Mouse (Mus musculus) MEL (cell line): Measurements from ENCODE around the gene Sorbs2. TPM values are rescaled to one million over a fixed set of nuclear protein-coding genes. Genes with fewer than 3 reads are reported as not detected.

Experiments used
- DNase-seq: peaks from one replicate; pipeline ENCODE4 v3.0.0; 2011; ENCODE audit warnings: low read depth, low spot score
- H3K27ac ChIP-seq: 2 replicates; pipeline ENCODE4 v1.5.1; 2012; ENCODE audit warnings: low read depth, mild to moderate bottlenecking, control low read depth, low read length, moderate library complexity; ENCODE audit not compliant: control insufficient read depth
- H3K27me3 ChIP-seq, 2 experiments: fragments of 150-350 bp in 1 of 2; sonication (generic) in 1 of 2; 2 replicates each; pipeline ENCODE4 v1.6.1; 2012; ENCODE audit warnings: low read length in 2 of 2, mild to moderate bottlenecking in 2 of 2, improper control_type of control experiment in 1 of 2, moderate library complexity in 1 of 2; ENCODE audit not compliant: insufficient read depth in 2 of 2, control insufficient read depth in 1 of 2
- H3K36me3 ChIP-seq, 2 experiments: 2 replicates each; pipeline ENCODE4 v1.6.1; 2012 to 2014; ENCODE audit warnings: low read length in 2 of 2, improper control_type of control experiment in 1 of 2, inconsistent platforms in 1 of 2, mild to moderate bottlenecking in 1 of 2; ENCODE audit not compliant: insufficient read depth in 2 of 2, control insufficient read depth in 1 of 2
- H3K4me1 ChIP-seq, 2 experiments: fragments of 150-350 bp in 1 of 2; sonication (generic) in 1 of 2; 2 replicates each; pipeline ENCODE4 v1.6.1; 2012; ENCODE audit warnings: low read length in 2 of 2, improper control_type of control experiment in 1 of 2, mild to moderate bottlenecking in 1 of 2; ENCODE audit not compliant: insufficient read depth in 2 of 2, control insufficient read depth in 1 of 2
- H3K4me3 ChIP-seq, 2 experiments: fragments of 150-350 bp in 1 of 2; sonication (generic) in 1 of 2; 2 replicates each; pipeline ENCODE4 v1.5.1; 2012; ENCODE audit warnings: low read depth in 2 of 2, low read length in 2 of 2, mild to moderate bottlenecking in 2 of 2, moderate library complexity in 2 of 2, control low read depth in 1 of 2, improper control_type of control experiment in 1 of 2; ENCODE audit not compliant: control insufficient read depth in 1 of 2, insufficient read depth in 1 of 2
- H3K79me2 ChIP-seq: 2 replicates; pipeline ENCODE4 v1.6.1; 2012; ENCODE audit warnings: mild to moderate bottlenecking, low read length, moderate library complexity; ENCODE audit not compliant: control insufficient read depth, poor library complexity, insufficient read depth
- H3K9ac ChIP-seq: 2 replicates; pipeline ENCODE4 v1.6.1; 2012; ENCODE audit warnings: low read depth, mild to moderate bottlenecking, control low read depth, low read length, moderate library complexity; ENCODE audit not compliant: control insufficient read depth, poor library complexity, severe bottlenecking
- H3K9me3 ChIP-seq: fragments of 150-350 bp; sonication (generic); replicated peaks from 2 replicates; pipeline ENCODE4 v1.6.1; 2012; ENCODE audit warnings: mild to moderate bottlenecking, low read length, improper control_type of control experiment, moderate library complexity; ENCODE audit not compliant: insufficient read depth
- CHD1 ChIP-seq: IDR thresholded peaks from 2 replicates; pipeline ENCODE4 v1.6.1; 2012; ENCODE audit warnings: low read depth, mild to moderate bottlenecking, inconsistent platforms, low read length, improper control_type of control experiment
- E2F4 ChIP-seq: IDR thresholded peaks from 2 replicates; pipeline ENCODE4 v1.6.1; 2011; ENCODE audit warnings: low read depth, low read length, improper control_type of control experiment, borderline replicate concordance
- ELF1 ChIP-seq: IDR thresholded peaks from 2 replicates; pipeline ENCODE4 v1.6.1; 2014; ENCODE audit warnings: low read depth, mild to moderate bottlenecking, inconsistent platforms, low read length, improper control_type of control experiment, moderate library complexity
- GABPA ChIP-seq: IDR thresholded peaks from 2 replicates; pipeline ENCODE4 v1.6.1; 2012; ENCODE audit warnings: low read depth, mild to moderate bottlenecking, inconsistent platforms, low read length, improper control_type of control experiment, moderate library complexity
- GATA1 ChIP-seq: IDR thresholded peaks from 2 replicates; pipeline ENCODE4 v1.6.1; 2011; ENCODE audit warnings: low read depth, low read length, improper control_type of control experiment
- HCFC1 ChIP-seq: IDR thresholded peaks from 2 replicates; pipeline ENCODE4 v1.6.1; 2012; ENCODE audit warnings: low read depth, mild to moderate bottlenecking, inconsistent platforms, low read length, improper control_type of control experiment, moderate library complexity
- JUND ChIP-seq: IDR thresholded peaks from 2 replicates; pipeline ENCODE4 v1.6.1; 2011; ENCODE audit warnings: low read depth, mild to moderate bottlenecking, improper control_type of control experiment, low read length
- MAZ ChIP-seq: IDR thresholded peaks from 2 replicates; pipeline ENCODE4 v1.6.1; 2012; ENCODE audit warnings: low read depth, mild to moderate bottlenecking, inconsistent platforms, low read length, improper control_type of control experiment
- MYC ChIP-seq: IDR thresholded peaks from 2 replicates; pipeline ENCODE4 v1.6.1; 2011; ENCODE audit warnings: low read depth, mild to moderate bottlenecking, low read length, improper control_type of control experiment, moderate library complexity
- NELFE ChIP-seq: IDR thresholded peaks from 2 replicates; pipeline ENCODE4 v1.6.1; 2011; ENCODE audit warnings: low read depth, low read length, improper control_type of control experiment
- NRF1 ChIP-seq: IDR thresholded peaks from 2 replicates; pipeline ENCODE4 v1.6.1; 2014; ENCODE audit warnings: low read depth, mild to moderate bottlenecking, inconsistent platforms, low read length, improper control_type of control experiment, moderate library complexity; ENCODE audit not compliant: poor library complexity, insufficient read depth, severe bottlenecking
- POLR2A ChIP-seq, 2 experiments: IDR thresholded peaks; 2 replicates each; pipeline ENCODE4 v1.6.1; 2011 to 2012; ENCODE audit warnings: low read length in 2 of 2, mild to moderate bottlenecking in 2 of 2, control low read depth in 1 of 2, improper control_type of control experiment in 1 of 2, low read depth in 1 of 2, moderate library complexity in 1 of 2; ENCODE audit not compliant: control insufficient read depth in 1 of 2, insufficient read depth in 1 of 2, poor library complexity in 1 of 2
- POLR2AphosphoS5 ChIP-seq: IDR thresholded peaks from 2 replicates; pipeline ENCODE4 v1.6.1; 2012; ENCODE audit warnings: low read depth, borderline replicate concordance, mild to moderate bottlenecking, inconsistent platforms, low read length, moderate library complexity, mixed read lengths
- RAD21 ChIP-seq: IDR thresholded peaks from 2 replicates; pipeline ENCODE4 v1.6.1; 2011; ENCODE audit warnings: mild to moderate bottlenecking, low read depth, low read length, improper control_type of control experiment
- TAL1 ChIP-seq: IDR thresholded peaks from 2 replicates; pipeline ENCODE4 v1.6.1; 2012; ENCODE audit warnings: mild to moderate bottlenecking, inconsistent platforms, low read length, moderate library complexity, mixed read lengths
- TCF12 ChIP-seq: IDR thresholded peaks from 2 replicates; pipeline ENCODE4 v1.6.1; 2014; ENCODE audit warnings: low read depth, mild to moderate bottlenecking, inconsistent platforms, low read length, improper control_type of control experiment, moderate library complexity
- UBTF ChIP-seq: IDR thresholded peaks from 2 replicates; pipeline ENCODE4 v1.6.1; 2012; ENCODE audit warnings: low read depth, mild to moderate bottlenecking, inconsistent platforms, low read length, improper control_type of control experiment, moderate library complexity, borderline replicate concordance; ENCODE audit not compliant: insufficient read depth
- USF2 ChIP-seq, 2 experiments: IDR thresholded peaks; 2 replicates each; pipeline ENCODE4 v1.6.1; 2011 to 2012; ENCODE audit warnings: improper control_type of control experiment in 2 of 2, low read length in 2 of 2, borderline replicate concordance in 1 of 2, inconsistent platforms in 1 of 2, low read depth in 1 of 2, mild to moderate bottlenecking in 1 of 2; ENCODE audit not compliant: insufficient read depth in 1 of 2
- ZC3H11A ChIP-seq: IDR thresholded peaks from 2 replicates; pipeline ENCODE4 v1.6.1; 2012; ENCODE audit warnings: low read depth, mild to moderate bottlenecking, inconsistent platforms, low read length, improper control_type of control experiment
- ZMIZ1 ChIP-seq: IDR thresholded peaks from 2 replicates; pipeline ENCODE4 v1.6.1; 2012; ENCODE audit warnings: low read depth, mild to moderate bottlenecking, inconsistent platforms, low read length, improper control_type of control experiment, moderate library complexity
- polyA plus RNA-seq, 2 experiments: library from polyadenylated mRNA; stranded (reverse) in 1 of 2; unstranded in 1 of 2; fragments of >175 nt in 1 of 2; fragments of >200 nt in 1 of 2; gene quantifications; 2 replicates each; pipeline versions ENCODE4 v1.2.1 to v1.2.4; 2012; ENCODE audit warnings: low replicate concordance in 2 of 2, low read depth in 1 of 2; ENCODE audit not compliant: insufficient read length in 2 of 2, insufficient read depth in 1 of 2, missing spikeins in 1 of 2
- total RNA-seq: library from RNA; depleted of rRNA; stranded (reverse); fragments of 300-350 nt; gene quantifications from 2 replicates; pipeline ENCODE4 v1.2.3, GENCODE M21; 2012

Gene Sorbs2
- total and polyA plus RNA-seq, 3 experiments, result not detected

DNA sequence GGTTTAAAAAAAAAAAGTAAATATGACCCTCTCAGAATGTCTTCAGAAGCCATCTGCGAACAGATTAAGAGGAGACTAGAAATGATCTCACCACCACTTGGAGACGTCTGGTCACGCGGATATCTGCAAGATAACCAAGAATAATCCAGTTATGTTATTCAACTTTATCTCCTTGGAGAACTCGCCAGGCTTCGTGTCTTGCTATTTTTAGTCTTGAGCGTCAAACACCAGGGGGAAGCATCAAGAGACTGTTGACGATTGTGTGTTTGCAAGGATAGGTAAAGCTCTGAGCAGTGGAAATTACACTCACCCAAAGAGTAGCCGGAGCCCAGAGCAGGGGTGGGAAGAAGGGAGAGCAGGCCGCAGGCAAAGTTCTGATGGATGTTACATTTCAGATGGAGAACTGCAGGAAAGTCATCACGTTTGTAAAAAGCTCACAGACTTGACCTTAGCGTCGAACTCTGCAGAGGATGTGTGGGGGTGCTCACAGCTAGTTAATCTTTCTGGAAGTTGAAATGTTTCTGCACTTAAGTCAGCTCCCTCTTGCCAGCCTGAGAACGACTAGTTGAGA lies 337.4 kb downstream of the Sorbs2 start:
- Histone ChIP-seq H3K36me3 (no peaks in the 10 kb centered on the region), H3K9ac (no peak overlapping the region), H3K4me1 (no peaks in the 10 kb centered on the region), H3K4me3 (no peak overlapping the region), H3K27me3 (no peaks in the 10 kb centered on the region; a peak in 1 of 4 replicates), H3K9me3 (no peaks in the 10 kb centered on the region), H3K79me2 (no peaks in the 10 kb centered on the region), H3K27ac (no peak overlapping the region)
- DNase-seq, result no peak
- TF ChIP-seq GABPA, result no peak
- TF ChIP-seq MYC, result no peak
- no peak for TF ChIP-seq CHD1
- no peak for TF ChIP-seq JUND
- TF ChIP-seq TCF12, result no peak
- no peak for TF ChIP-seq TAL1

DNA sequence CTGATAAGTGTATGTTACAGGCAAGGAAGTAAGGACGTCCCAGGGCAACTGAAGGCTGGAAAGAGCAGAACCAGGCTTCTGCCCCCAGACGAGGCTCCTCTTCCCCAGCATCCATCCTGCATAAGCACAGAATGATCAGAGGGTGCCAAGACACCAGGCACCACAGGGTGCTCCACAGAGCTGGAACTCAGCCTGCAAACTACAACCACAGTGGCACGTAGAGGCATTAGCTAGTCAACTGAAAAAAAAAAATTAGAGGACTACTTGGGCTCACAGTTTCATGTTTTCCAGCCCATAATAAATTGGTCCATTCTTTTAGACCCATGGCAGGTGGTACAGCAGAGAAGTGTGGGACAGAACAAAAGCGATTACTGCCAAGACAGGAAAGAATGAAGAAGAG lies 338.3 kb downstream of the Sorbs2 start:
- DNase-seq, result no peak
- no peaks in the 10 kb centered on the region for H3K27me3 ChIP-seq
- H3K4me1 ChIP-seq, result no peaks in the 10 kb centered on the region
- no peaks in the 10 kb centered on the region for H3K79me2 ChIP-seq
- no peaks in the 10 kb centered on the region for H3K9me3 ChIP-seq
- no peak overlapping the region for H3K4me3 ChIP-seq
- no peak overlapping the region for H3K27ac ChIP-seq
- no peak for TF ChIP-seq USF2 (IDR thresholded peaks at IDR 0.05; ENCODE audit: borderline replicate concordance in 1 of 2, insufficient read depth in 1 of 2, low read depth in 1 of 2, low read length in 2 of 2)
- TF ChIP-seq MAZ, result no peak
- TF ChIP-seq POLR2A (IDR thresholded peaks at IDR 0.05; ENCODE audit: control insufficient read depth in 1 of 2, insufficient read depth in 1 of 2, low read depth in 1 of 2, low read length in 2 of 2, poor library complexity in 1 of 2), result no peak
- no peak for TF ChIP-seq GATA1
- TF ChIP-seq NRF1, result no peak
- no peak for TF ChIP-seq ZC3H11A
- TF ChIP-seq JUND, result no peak
- TF ChIP-seq ZMIZ1, result no peak
- no peak for TF ChIP-seq E2F4
- TF ChIP-seq MYC, result no peak
- no peak for TF ChIP-seq RAD21
- no peak for TF ChIP-seq CHD1
- TF ChIP-seq NELFE, result no peak
- no peak for TF ChIP-seq ELF1
- no peak for TF ChIP-seq HCFC1
- no peak for TF ChIP-seq UBTF
- no peak for TF ChIP-seq POLR2AphosphoS5
- TF ChIP-seq TCF12, result no peak
- no peak overlapping the region for H3K9ac ChIP-seq
- H3K36me3 ChIP-seq, result no peaks in the 10 kb centered on the region
